Mouse (Mus musculus): ENCODE data around the gene Tle3. TPM values are rescaled to one million over a fixed set of nuclear protein-coding genes. Genes with fewer than 3 reads are reported as not detected.

Gene Tle3
- polyA plus RNA-seq, 1 experiment from 2014 or later = 51.9 TPM

DNA sequence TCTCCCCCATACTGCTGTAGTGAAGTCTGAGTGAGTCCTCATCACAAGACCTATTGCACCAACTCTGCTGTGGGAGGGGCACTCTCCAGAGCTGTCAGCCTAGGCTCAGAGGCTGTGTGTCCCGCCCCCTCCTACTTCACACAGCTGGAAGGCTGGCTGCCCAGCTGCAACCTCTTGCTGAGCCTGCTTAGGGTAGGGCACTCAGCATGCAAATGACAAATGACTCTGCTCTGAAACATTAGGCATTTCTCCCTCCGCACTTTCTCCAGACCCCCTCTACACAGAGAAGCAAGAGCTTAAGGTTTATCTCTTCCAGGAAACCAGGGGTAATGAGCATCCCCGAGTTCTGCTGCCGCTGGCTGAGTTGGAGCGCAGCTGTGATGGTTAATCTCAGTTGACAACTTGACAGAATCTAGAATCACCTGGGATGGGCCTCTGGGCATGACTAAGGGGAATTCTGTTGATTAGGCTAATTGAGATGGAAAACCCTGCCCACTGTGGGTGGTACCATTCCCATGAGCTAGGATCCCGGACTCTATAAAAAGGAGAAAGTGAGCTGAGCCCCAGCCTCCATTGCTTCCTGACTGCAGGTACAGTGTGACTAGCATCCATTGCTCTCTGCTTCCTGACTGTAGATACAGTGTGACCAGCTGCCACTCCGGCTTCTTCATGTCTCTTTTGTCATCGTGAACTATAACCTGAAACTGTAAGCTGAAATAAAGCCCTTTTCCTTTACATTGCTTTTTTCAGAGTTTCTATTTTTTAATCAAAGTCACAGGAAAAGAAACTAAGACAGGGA is 63.2 kb downstream of the Tle3 start:
- no peak overlapping the region for H3K27ac ChIP-seq (replicated peaks)
- H3K27me3 ChIP-seq (replicated peaks; ENCODE audit: low read depth, poor library complexity, severe bottlenecking) = peaks cover 56% of the 10 kb centered on the region
- H3K4me3 ChIP-seq = no peak overlapping the region
- 35% methylated on average over 8 of the region's 8 CpGs for WGBS
- peaks cover 43% of the 10 kb centered on the region for H3K4me1 ChIP-seq
- DNase-seq (ENCODE audit: low spot score) = peak; percentile 61
- no peaks in the 10 kb centered on the region for H3K9me3 ChIP-seq
- no peaks in the 10 kb centered on the region for H3K36me3 ChIP-seq (replicated peaks)

DNA sequence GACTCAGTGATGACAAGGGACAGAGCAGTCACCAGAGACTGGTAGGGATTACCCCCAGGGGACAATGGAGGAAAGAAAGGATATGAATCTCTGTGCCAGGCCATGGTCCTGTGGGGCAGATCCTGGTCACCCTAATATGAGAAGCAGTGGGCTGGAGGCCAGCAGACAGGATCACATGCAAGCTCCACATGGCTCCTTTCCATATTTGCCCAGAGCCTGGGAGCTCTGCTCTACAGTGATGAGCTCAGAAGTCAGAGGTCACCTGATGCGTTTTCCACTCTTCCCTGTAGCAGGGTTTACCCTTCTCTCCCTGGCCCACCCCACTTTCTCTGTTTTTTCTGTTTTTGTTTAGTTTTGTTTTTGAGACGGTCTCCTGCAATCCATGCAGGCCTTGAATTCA is 63.9 kb downstream of the Tle3 start:
- no peak for DNase-seq (ENCODE audit: low spot score)
- no peak overlapping the region for H3K4me3 ChIP-seq
- peaks cover 56% of the 10 kb centered on the region for H3K27me3 ChIP-seq (replicated peaks; ENCODE audit: low read depth, poor library complexity, severe bottlenecking)
- H3K36me3 ChIP-seq (replicated peaks) = no peaks in the 10 kb centered on the region
- 74% methylated on average over 2 of the region's 2 CpGs for WGBS
- no peak overlapping the region for H3K27ac ChIP-seq (replicated peaks)
- H3K9me3 ChIP-seq = no peaks in the 10 kb centered on the region
- peaks cover 43% of the 10 kb centered on the region for H3K4me1 ChIP-seq

DNA sequence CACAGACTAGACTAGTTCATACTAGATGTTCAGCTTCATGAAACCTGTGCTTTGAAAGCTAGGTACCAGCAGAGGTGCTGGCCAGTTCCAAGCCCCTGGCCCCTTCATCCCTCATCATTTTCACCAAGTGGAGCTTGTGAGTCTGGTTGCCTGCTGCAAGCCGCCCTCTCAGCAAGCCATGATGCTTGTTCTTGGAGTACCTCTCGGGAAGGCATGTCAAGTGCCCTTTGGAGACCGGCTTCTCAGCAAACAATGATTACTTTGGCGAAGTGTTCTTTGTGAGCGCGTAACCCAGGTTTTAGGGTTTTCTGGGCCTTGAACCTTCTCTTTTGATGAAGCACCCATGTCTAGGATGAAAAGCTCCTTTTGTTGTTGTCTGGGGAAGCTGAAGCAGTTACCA is 64.6 kb downstream of the Tle3 start:
- H3K27ac ChIP-seq (replicated peaks) = no peak overlapping the region
- DNase-seq (ENCODE audit: low spot score) = no peak
- H3K36me3 ChIP-seq (replicated peaks) = no peaks in the 10 kb centered on the region
- peaks cover 46% of the 10 kb centered on the region for H3K4me1 ChIP-seq
- H3K27me3 ChIP-seq (replicated peaks; ENCODE audit: low read depth, poor library complexity, severe bottlenecking) = peaks cover 56% of the 10 kb centered on the region
- 93% methylated on average over 6 of the region's 6 CpGs for WGBS
- no peak overlapping the region for H3K4me3 ChIP-seq
- H3K9me3 ChIP-seq = no peaks in the 10 kb centered on the region

DNA sequence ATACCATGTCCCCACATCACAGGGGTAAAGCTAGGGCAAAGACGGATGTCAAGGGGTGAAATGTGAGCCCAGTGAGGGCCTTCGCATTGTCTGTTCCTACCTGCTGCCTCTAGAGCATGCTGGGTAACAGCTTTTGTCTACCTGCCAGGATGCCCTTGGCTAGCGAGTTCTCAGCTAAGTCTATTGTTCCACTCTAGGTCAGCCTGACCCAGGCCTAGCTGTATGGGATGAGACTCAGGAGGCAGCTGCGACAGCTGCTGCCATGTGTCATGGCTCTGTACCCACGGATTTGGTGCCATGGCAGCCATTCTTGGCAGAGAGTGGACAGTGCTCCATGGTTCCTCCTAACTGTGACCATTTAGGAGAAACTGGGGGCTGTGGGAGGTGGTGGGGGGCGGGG is 66.9 kb downstream of the Tle3 start:
- Histone ChIP-seq H3K27ac (replicated peaks) (no peak overlapping the region), H3K27me3 (replicated peaks; ENCODE audit: low read depth, poor library complexity, severe bottlenecking) (peaks cover 49% of the 10 kb centered on the region), H3K4me1 (peaks cover 59% of the 10 kb centered on the region), H3K36me3 (replicated peaks) (no peaks in the 10 kb centered on the region), H3K4me3 (no peak overlapping the region), H3K9me3 (no peaks in the 10 kb centered on the region)
- WGBS = 64% methylated on average over 6 of the region's 6 CpGs
- no peak for DNase-seq (ENCODE audit: low spot score)

DNA sequence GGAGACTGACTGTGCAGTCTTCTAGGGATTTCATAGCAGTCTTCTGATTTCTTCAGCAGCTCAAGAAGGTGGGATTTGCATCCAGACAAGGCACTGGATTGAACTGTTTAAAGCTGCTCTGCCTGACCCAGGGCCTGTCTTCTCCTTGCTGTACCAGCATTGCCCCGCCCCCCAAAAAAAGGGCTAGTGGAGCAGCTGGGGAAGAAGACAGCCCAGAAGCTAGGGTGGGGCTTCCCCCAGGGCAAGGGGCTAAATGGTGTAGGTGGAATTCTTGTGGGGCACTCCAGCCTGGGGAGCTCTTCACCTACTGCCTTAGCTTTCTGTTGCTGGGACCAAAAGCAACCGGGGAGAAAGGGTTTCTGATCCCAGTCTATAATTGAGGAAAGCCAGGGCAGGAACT is 67.8 kb downstream of the Tle3 start:
- no peak for DNase-seq (ENCODE audit: low spot score)
- peaks cover 56% of the 10 kb centered on the region for H3K4me1 ChIP-seq
- no peaks in the 10 kb centered on the region for H3K9me3 ChIP-seq
- WGBS = 75% methylated on average over 2 of the region's 2 CpGs
- H3K27me3 ChIP-seq (replicated peaks; ENCODE audit: low read depth, poor library complexity, severe bottlenecking) = peaks cover 47% of the 10 kb centered on the region
- no peaks in the 10 kb centered on the region for H3K36me3 ChIP-seq (replicated peaks)
- H3K4me3 ChIP-seq = no peak overlapping the region
- H3K27ac ChIP-seq (replicated peaks) = no peak overlapping the region

DNA sequence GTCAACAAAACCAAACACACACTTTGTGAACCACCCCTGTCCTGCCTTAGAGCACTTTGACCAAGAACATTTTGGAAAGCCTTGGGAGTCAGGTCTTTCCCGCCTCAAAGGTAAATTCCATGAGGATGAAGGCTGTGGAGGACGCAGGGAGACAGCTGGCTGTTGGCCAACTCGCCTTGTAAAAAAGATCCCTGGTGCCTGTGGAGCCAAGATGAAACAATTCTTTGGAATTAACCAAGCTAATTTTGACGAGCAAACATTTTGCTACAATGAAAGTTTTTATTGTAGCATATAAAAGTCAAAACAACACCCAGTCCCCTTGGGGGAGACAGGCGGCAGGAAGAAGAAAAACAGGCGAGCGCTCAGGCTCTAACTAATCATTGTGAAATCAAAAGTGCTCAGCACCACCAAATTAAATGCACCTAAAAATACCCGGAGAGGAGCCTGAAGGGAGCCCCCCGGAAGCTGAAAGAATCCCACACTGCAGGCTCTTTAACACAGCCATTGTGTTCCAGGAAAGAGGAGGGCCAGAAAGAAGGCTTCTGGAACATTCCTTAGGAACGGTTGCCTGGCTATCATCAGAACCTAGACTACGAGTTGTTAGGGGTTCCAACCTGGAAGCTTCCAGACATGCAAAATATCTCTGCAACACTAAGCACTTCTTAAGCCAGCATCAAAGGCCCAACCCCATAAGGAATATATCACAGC is 69.2 kb downstream of the Tle3 start:
- H3K27ac ChIP-seq (replicated peaks) = no peak overlapping the region
- DNase-seq (ENCODE audit: low spot score) = no peak
- H3K9me3 ChIP-seq = no peaks in the 10 kb centered on the region
- no peak overlapping the region for H3K4me3 ChIP-seq
- H3K4me1 ChIP-seq = peaks cover 57% of the 10 kb centered on the region
- WGBS = 77% methylated on average over 11 of the region's 11 CpGs
- no peaks in the 10 kb centered on the region for H3K36me3 ChIP-seq (replicated peaks)
- H3K27me3 ChIP-seq (replicated peaks; ENCODE audit: low read depth, poor library complexity, severe bottlenecking) = peaks cover 34% of the 10 kb centered on the region

DNA sequence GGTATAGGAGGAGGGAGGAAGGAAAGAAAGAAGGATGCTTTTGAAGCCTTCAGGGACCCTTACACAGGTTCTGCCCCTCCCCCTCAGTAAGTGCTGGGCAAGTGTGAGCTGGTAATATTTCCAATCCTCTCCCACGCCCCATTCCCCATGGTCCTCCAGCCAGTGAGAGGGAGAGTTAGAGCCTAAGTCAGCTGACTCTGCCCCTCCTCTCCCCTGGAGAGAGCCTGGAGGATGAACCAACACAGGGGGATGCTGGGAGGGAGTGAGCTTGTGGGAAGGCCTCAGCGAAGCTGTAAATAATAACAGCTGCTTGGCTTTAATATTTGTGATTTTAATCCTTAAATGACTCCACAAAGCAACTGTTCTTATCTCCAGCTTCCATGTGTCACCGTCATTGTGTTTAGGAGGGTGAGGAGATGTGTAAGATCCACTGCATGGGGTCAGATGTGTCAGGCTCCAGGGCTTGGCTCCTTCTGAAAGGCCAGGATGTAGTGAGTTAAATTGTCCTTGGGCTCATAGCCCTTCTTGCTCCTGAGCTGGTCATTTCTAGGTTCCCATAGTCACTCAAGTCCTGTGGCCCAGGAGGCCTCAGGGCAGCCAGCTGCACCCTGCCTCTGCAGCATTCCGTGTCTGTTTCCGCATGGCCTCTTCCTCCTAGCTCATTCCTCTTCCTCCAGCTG is 70.9 kb downstream of the Tle3 start:
- peaks cover 26% of the 10 kb centered on the region for H3K27me3 ChIP-seq (replicated peaks; ENCODE audit: low read depth, poor library complexity, severe bottlenecking)
- peaks cover 67% of the 10 kb centered on the region for H3K4me1 ChIP-seq
- no peaks in the 10 kb centered on the region for H3K36me3 ChIP-seq (replicated peaks)
- H3K4me3 ChIP-seq = no peak overlapping the region
- peak; percentile 24 for DNase-seq (ENCODE audit: low spot score)
- peak overlapping the region; percentile 31; the same call in 1 of the 2 replicates for H3K27ac ChIP-seq (replicated peaks)
- 45% methylated on average over 5 of the region's 5 CpGs for WGBS
- H3K9me3 ChIP-seq = no peaks in the 10 kb centered on the region

DNA sequence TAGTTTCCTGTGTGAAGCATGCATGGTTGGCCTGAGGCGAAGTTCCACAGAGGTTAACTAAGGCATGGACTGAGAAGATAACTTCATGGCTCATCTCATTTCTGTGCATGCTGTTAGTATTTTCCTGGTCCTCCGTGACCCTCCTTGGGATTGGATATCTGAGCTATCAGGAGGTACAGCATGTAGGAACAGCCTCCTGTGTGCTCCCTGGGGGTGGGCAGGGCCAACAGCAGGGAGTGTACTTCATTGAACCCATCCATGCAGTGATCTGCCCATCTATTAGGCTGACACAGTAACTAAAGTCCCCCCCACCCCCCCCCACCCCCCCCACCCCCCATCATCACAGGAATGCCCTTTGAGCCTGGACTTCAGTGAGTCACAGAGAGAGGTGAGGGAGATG is 73.0 kb downstream of the Tle3 start:
- Histone ChIP-seq H3K27me3 (replicated peaks; ENCODE audit: low read depth, poor library complexity, severe bottlenecking) (peaks cover 21% of the 10 kb centered on the region), H3K4me3 (no peak overlapping the region), H3K27ac (replicated peaks) (peak overlapping the region; percentile 78), H3K4me1 (peaks cover 60% of the 10 kb centered on the region), H3K36me3 (replicated peaks) (no peaks in the 10 kb centered on the region), H3K9me3 (no peaks in the 10 kb centered on the region)
- no peak for DNase-seq (ENCODE audit: low spot score)
- WGBS = 85% methylated on average over 2 of the region's 2 CpGs

DNA sequence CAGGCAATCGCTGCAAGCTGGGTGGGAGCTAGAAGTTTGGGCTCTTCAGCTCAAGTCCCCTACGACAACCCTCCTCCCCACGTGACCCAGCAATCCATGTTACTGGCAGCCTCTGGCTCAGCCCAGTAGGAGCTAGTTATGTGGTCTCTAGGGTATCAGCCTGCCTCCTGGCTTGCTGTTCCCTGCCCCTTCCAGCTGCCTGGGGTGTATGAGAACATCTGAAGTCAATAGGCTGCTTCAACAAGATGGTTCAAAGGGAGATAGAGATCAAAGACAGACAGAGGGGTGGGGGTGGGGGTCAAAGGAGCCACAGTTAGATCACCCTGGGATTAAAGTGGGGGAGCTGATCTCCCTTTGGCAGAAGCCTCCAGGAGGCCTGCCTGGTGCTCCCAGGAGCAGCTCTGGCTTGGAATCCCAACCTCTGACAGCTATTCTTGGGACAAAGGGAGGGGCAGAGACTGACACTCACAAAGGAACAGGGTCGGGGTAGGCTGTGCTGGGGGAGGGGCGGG is 73.6 kb downstream of the Tle3 start:
- Histone ChIP-seq H3K9me3 (no peaks in the 10 kb centered on the region), H3K27me3 (replicated peaks; ENCODE audit: low read depth, poor library complexity, severe bottlenecking) (peaks cover 26% of the 10 kb centered on the region), H3K4me3 (0 out of 2 replicates have a peak overlapping the region, but pooled peaks have one; percentile 11), H3K4me1 (peaks cover 59% of the 10 kb centered on the region), H3K36me3 (replicated peaks) (no peaks in the 10 kb centered on the region), H3K27ac (replicated peaks) (peak overlapping the region; percentile 78)
- DNase-seq (ENCODE audit: low spot score) = peak; percentile 69
- WGBS = 8% methylated on average over 5 of the region's 5 CpGs

DNA sequence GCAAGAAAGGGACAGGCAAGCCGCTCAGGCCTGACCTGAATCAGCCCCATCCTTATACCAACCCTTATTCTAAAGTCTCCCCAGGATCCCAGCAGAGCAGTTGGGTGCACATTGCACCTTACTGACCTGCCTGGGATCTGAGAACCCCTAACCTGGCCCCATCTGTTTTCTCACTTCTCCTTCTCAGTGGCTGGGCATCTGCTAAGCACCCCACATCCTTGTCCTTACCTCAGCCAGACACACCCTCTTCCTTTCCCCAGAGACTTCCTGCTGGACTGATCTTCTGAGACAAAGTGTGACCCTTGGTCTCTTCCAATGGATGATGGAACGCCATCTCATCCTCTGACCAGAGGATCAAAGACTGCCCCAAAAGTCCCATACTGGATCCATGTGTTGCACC is 74.8 kb downstream of the Tle3 start:
- H3K4me1 ChIP-seq = peaks cover 54% of the 10 kb centered on the region
- 82% methylated on average over 2 of the region's 2 CpGs for WGBS
- DNase-seq (ENCODE audit: low spot score) = no peak
- peaks cover 29% of the 10 kb centered on the region for H3K27me3 ChIP-seq (replicated peaks; ENCODE audit: low read depth, poor library complexity, severe bottlenecking)
- no peaks in the 10 kb centered on the region for H3K36me3 ChIP-seq (replicated peaks)
- peak overlapping the region; percentile 78 for H3K27ac ChIP-seq (replicated peaks)
- no peak overlapping the region for H3K4me3 ChIP-seq
- H3K9me3 ChIP-seq = no peaks in the 10 kb centered on the region

DNA sequence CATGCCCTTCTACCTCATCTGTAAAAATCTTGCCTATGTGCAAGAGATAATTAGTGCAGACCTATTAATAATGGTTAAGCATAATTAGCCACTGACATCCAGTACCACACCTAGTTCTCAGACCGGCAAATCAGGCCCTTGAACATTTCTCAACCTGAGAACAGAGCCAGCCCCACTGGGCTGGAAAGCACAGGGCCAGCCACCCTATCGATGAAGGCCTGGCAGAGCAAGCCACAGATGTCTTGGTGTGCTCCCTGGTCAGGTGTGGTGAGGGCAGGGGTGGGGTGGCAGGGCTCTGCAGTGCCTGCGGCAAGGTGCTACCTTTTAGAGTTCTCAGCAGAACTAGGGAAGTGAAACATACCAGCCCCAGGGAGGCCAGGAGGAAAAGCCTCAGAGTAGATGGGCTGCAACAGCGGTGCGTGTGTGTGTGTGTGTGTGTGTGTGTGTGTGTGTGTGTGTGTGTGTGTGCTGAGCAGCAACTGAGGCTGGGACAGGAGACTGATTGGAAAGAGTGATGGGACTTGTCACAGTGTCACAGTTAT is 77.3 kb downstream of the Tle3 start:
- Histone ChIP-seq H3K27me3 (replicated peaks; ENCODE audit: low read depth, poor library complexity, severe bottlenecking) (peaks cover 39% of the 10 kb centered on the region), H3K27ac (replicated peaks) (no peak overlapping the region), H3K4me1 (peaks cover 33% of the 10 kb centered on the region), H3K36me3 (replicated peaks) (no peaks in the 10 kb centered on the region), H3K9me3 (no peaks in the 10 kb centered on the region), H3K4me3 (no peak overlapping the region)
- DNase-seq (ENCODE audit: low spot score) = no peak
- WGBS = 69% methylated on average over 5 of the region's 5 CpGs

DNA sequence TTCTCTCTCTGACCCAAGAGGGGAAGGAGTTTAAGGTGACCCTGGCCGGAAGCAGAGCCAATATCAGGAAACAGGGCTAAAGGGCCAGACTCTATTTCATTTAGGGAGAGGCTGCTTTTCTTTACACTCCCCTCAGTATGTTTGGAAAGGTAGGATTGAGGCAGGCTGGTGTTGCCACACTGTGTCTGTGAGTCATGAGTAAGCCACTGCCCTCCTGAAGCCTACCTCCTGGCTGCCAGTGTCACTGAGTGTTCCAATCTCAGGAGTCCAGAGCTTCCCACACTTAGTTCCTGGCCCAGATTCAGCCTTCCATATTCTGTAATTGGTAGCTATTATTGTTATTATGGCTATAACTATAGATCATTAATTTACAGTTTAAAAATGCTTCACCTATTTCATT is 79.9 kb downstream of the Tle3 start:
- Histone ChIP-seq H3K27ac (replicated peaks) (no peak overlapping the region), H3K4me3 (no peak overlapping the region), H3K9me3 (no peaks in the 10 kb centered on the region), H3K4me1 (peaks cover 15% of the 10 kb centered on the region), H3K36me3 (replicated peaks) (no peaks in the 10 kb centered on the region), H3K27me3 (replicated peaks; ENCODE audit: low read depth, poor library complexity, severe bottlenecking) (peaks cover 51% of the 10 kb centered on the region)
- 83% methylated on average over 1 of the region's 1 CpGs for WGBS
- no peak for DNase-seq (ENCODE audit: low spot score)

All from embryonic facial prominence, embryonic 10.5 days (tissue).